8 mouse cellular contexts compared by ENCODE assay signal in genomic region chr11:117832086-117832969, GRCm38 (mm10). TPM values are rescaled to one million over a fixed set of nuclear protein-coding genes. Genes with fewer than 3 reads are reported as not detected.
A peak's percentile ranks its signal among the peaks of the same experiment; 100 is the strongest.
DNase-seq lines count a peak whose midpoint lies in the region; ATAC-seq and TF ChIP-seq lines count a peak whose summit lies in the region.

No protein-coding gene starts in this region.

- peak overlapping the region; percentile 25 for H3K4me3 ChIP-seq in hindbrain, embryonic 11.5 days (ENCODE audit: low read depth, low read length)
- peak overlapping the region; percentile 39 for H3K4me3 ChIP-seq in left cerebral cortex, adult 2 months
- H3K4me3 ChIP-seq in macrophage (ENCODE audit: inconsistent target): peak overlapping the region; percentile 41

- peaks cover 6% of the 10 kb centered on the region; the same call in 1 of the 2 replicates for H3K4me1 ChIP-seq in hindbrain, embryonic 11.5 days (replicated peaks; ENCODE audit: control insufficient read depth, insufficient read depth, low read length)

- peak; percentile 91 for DNase-seq in T-cell, adult 2 months (ENCODE audit: low spot score)
- peak; percentile 31 for DNase-seq in cerebellum, adult 9-11 months
- peak; percentile 89 for DNase-seq in hindbrain, embryonic 11.5 days (ENCODE audit: low spot score)
- peak; percentile 69 to 76 for DNase-seq in left cerebral cortex, adult 2 months (ENCODE audit: extremely low spot score in 1 of 2, low spot score in 2 of 2)
- peak; percentile 79 to 80 for DNase-seq in right cerebral cortex, postnatal 10 days (ENCODE audit: low spot score in 2 of 2)
- DNase-seq in yolk sac, embryonic 10.5 days (ENCODE audit: low spot score): peak; percentile 90

- H3K27ac ChIP-seq in hindbrain, embryonic 11.5 days (ENCODE audit: low read depth, low read length): no peak overlapping the region
- no peak overlapping the region for H3K27ac ChIP-seq in left cerebral cortex, adult 2 months
- H3K27ac ChIP-seq in macrophage: peak overlapping the region; percentile 56

- no peaks in the 10 kb centered on the region for H3K79me2 ChIP-seq in macrophage (ENCODE audit: inconsistent target)

- H3K36me3 ChIP-seq in hindbrain, embryonic 11.5 days (ENCODE audit: control insufficient read depth, insufficient read depth, low read length): no peaks in the 10 kb centered on the region
- H3K36me3 ChIP-seq in macrophage (ENCODE audit: inconsistent target): no peaks in the 10 kb centered on the region

- TF ChIP-seq CTCF in left cerebral cortex, adult 2 months (IDR thresholded peaks at IDR 0.05): peak; percentile 74

- ATAC-seq in frontal cortex, adult (ENCODE audit: low TSS enrichment): peak; percentile 63
- peak; percentile 71 for ATAC-seq in hindbrain, embryonic 11.5 days (ENCODE audit: low FRiP score)

- intact Hi-C loops in left cerebral cortex, adult 2 months (cut with DNase I): no loop called here

- H3K9ac ChIP-seq in hindbrain, embryonic 11.5 days (ENCODE audit: low read depth, low read length): 0 out of 2 replicates have a peak overlapping the region, but pooled peaks have one; percentile 1

- H3K9me3 ChIP-seq in hindbrain, embryonic 11.5 days (ENCODE audit: control insufficient read depth, low read length): no peaks in the 10 kb centered on the region

- H3K27me3 ChIP-seq in hindbrain, embryonic 11.5 days (ENCODE audit: control insufficient read depth, insufficient read depth, low read length): no peaks in the 10 kb centered on the region

- 19% methylated on average over 25 of the region's 28 CpGs for WGBS in hindbrain, embryonic 11.5 days
- WGBS in macrophage (ENCODE audit: missing documents): 6% methylated on average over 28 of the region's 28 CpGs

- H3K4me2 ChIP-seq in hindbrain, embryonic 11.5 days (replicated peaks; ENCODE audit: low read depth, low read length): peak overlapping the region; percentile 50

RNA-seq across cellular contexts. Expression of gene Tk1, which starts 6.4 kb away (rescaled TPM):
- 73.3 and 84.3 TPM in 2 replicates for polyA plus RNA-seq in hindbrain, embryonic 11.5 days (2014; fragmentation: Nextera tagmentation; extraction: Ambion mirVana)
- 1 to 10 TPM in 1 of 2 experiments, under 1 TPM in 1; 0.81 to 1.0 TPM for total RNA-seq in left cerebral cortex, adult 2 months (2021)
- total RNA-seq in macrophage (2018; cell fraction: chromatin; rRNA removed): 10 to 100 TPM in 14 of 26 experiments, 1 to 10 TPM in 11, under 1 TPM in 1; 0.92 to 30.5 (median 10.2) TPM
- total RNA-seq in macrophage (2018; cell fraction: cytosol; rRNA removed): 1 to 10 TPM; 1.9 to 7.2 (median 3.2) TPM
- 10 to 100 TPM in 3 of 26 experiments, 1 to 10 TPM in 22, under 1 TPM in 1; 0.86 to 80.6 (median 3.9) TPM for total RNA-seq in macrophage (2018; cell fraction: nucleus; rRNA removed)
- 1.1 to 37.4 TPM (median 6.2 TPM) in 3 replicates for polyA plus RNA-seq in macrophage (2018)

RNA-seq across cellular contexts. Expression of gene Afmid, which starts 6.6 kb away (rescaled TPM):
- polyA plus RNA-seq in hindbrain, embryonic 11.5 days (2014; fragmentation: Nextera tagmentation; extraction: Ambion mirVana): 3.4 and 3.5 TPM in 2 replicates
- 1 to 10 TPM; 5.2 to 8.5 TPM for total RNA-seq in left cerebral cortex, adult 2 months (2021)
- total RNA-seq in macrophage (2018; cell fraction: chromatin; rRNA removed): 10 to 100 TPM in 23 of 26 experiments, 1 to 10 TPM in 3; 3.2 to 34.1 (median 21.9) TPM
- total RNA-seq in macrophage (2018; cell fraction: cytosol; rRNA removed): 1 to 10 TPM; 1.0 to 3.6 (median 2.4) TPM
- 10 to 100 TPM in 12 of 26 experiments, 1 to 10 TPM in 14; 3.3 to 19.8 (median 9.4) TPM for total RNA-seq in macrophage (2018; cell fraction: nucleus; rRNA removed)
- polyA plus RNA-seq in macrophage (2018): 2.9 to 4.4 TPM (median 3.6 TPM) in 3 replicates

RNA-seq across cellular contexts. Expression of gene Birc5, which starts 16.7 kb away (rescaled TPM):
- polyA plus RNA-seq in hindbrain, embryonic 11.5 days (2014; fragmentation: Nextera tagmentation; extraction: Ambion mirVana): 296 and 301 TPM in 2 replicates
- total RNA-seq in left cerebral cortex, adult 2 months (2021): 1 to 10 TPM in 1 of 2 experiments, under 1 TPM in 1; 0.95 to 1.3 TPM
- 10 to 100 TPM in 2 of 26 experiments, 1 to 10 TPM in 23, under 1 TPM in 1; 0.80 to 16.5 (median 4.9) TPM for total RNA-seq in macrophage (2018; cell fraction: chromatin; rRNA removed)
- 10 to 100 TPM in 3 of 26 experiments, 1 to 10 TPM in 23; 1.3 to 12.6 (median 4.6) TPM for total RNA-seq in macrophage (2018; cell fraction: cytosol; rRNA removed)
- 10 to 100 TPM in 1 of 26 experiments, 1 to 10 TPM in 25; 1.6 to 19.6 (median 3.5) TPM for total RNA-seq in macrophage (2018; cell fraction: nucleus; rRNA removed)
- 1.7 to 21.0 TPM (median 16.6 TPM) in 3 replicates for polyA plus RNA-seq in macrophage (2018)

RNA-seq across cellular contexts. Expression of gene Gm20708, which starts 22.9 kb away (rescaled TPM):
- 0.83 and 1.2 TPM in 2 replicates for polyA plus RNA-seq in hindbrain, embryonic 11.5 days (2014; fragmentation: Nextera tagmentation; extraction: Ambion mirVana)
- 1 to 10 TPM; 2.3 to 4.6 TPM for total RNA-seq in left cerebral cortex, adult 2 months (2021)
- 10 to 100 TPM in 20 of 26 experiments, 1 to 10 TPM in 6; 2.7 to 18.9 (median 12.5) TPM for total RNA-seq in macrophage (2018; cell fraction: chromatin; rRNA removed)
- 1 to 10 TPM in 15 of 26 experiments, under 1 TPM in 11; 0.44 to 2.5 (median 1.1) TPM for total RNA-seq in macrophage (2018; cell fraction: cytosol; rRNA removed)
- total RNA-seq in macrophage (2018; cell fraction: nucleus; rRNA removed): 10 to 100 TPM in 5 of 26 experiments, 1 to 10 TPM in 21; 1.1 to 15.8 (median 6.8) TPM
- polyA plus RNA-seq in macrophage (2018): 0.79 to 1.5 TPM (median 1.5 TPM) in 3 replicates

RNA-seq across cellular contexts. Expression of gene Syngr2, which starts 22.9 kb away (rescaled TPM):
- polyA plus RNA-seq in hindbrain, embryonic 11.5 days (2014; fragmentation: Nextera tagmentation; extraction: Ambion mirVana): 28.0 and 33.7 TPM in 2 replicates
- 10 to 100 TPM in 1 of 2 experiments, 1 to 10 TPM in 1; 8.7 to 11.1 TPM for total RNA-seq in left cerebral cortex, adult 2 months (2021)
- 10 to 100 TPM; 31.8 to 86.4 (median 54.3) TPM for total RNA-seq in macrophage (2018; cell fraction: chromatin; rRNA removed)
- 100 to 1,000 TPM; 120 to 182 (median 142) TPM for total RNA-seq in macrophage (2018; cell fraction: cytosol; rRNA removed)
- 100 to 1,000 TPM in 14 of 26 experiments, 10 to 100 TPM in 12; 59.2 to 135 (median 103) TPM for total RNA-seq in macrophage (2018; cell fraction: nucleus; rRNA removed)
- polyA plus RNA-seq in macrophage (2018): 138 to 194 TPM (median 167 TPM) in 3 replicates

Comparison
In these comparisons a context has a peak if more than half of its experiments do, and no peak if none do; other contexts are left out.
1. DNase-seq: peak in every context shown above with its lines; median percentile 91 in T-cell, adult 2 months; 90 in yolk sac, embryonic 10.5 days; 89 in hindbrain, embryonic 11.5 days; 80 in right cerebral cortex, postnatal 10 days; 72 in left cerebral cortex, adult 2 months; 31 in cerebellum, adult 9-11 months.
2. RNA of gene Birc5, which starts 16.7 kb away (polyA plus RNA-seq): 296 to 301 TPM in hindbrain, embryonic 11.5 days; 1.7 to 21.0 TPM in macrophage; every median in the first group is over 10 times any median in the second.
3. Peak in every context shown above with its lines, with median percentiles within 50 percentile points of each other: H3K4me3 ChIP-seq.